Mouse (Mus musculus) thymus, adult 2 months (tissue): ENCODE measurements at regions not wholly inside any gene's neighbourhood (a gene's known extent, or its start where the extent isn't known, plus 50 kb on each side); places are given as distances from the start of the nearest gene placed in this dataset.

Experiments used
- CTCF ChIP-seq: fragments of 200-500 bp; IDR thresholded peaks from 2 replicates; pipeline ENCODE4 v1.5.1; 2012; ENCODE audit warnings: mild to moderate bottlenecking, control low read depth, low read length, moderate library complexity, borderline replicate concordance; ENCODE audit not compliant: control insufficient read depth, poor library complexity, insufficient read depth; ENCODE audit errors: extremely low read depth
- POLR2A ChIP-seq: fragments of 200-500 bp; IDR thresholded peaks from 2 replicates; pipeline ENCODE4 v1.6.1; 2012; ENCODE audit warnings: mild to moderate bottlenecking, low read length, control low read depth, moderate library complexity; ENCODE audit not compliant: control insufficient read depth, poor library complexity, insufficient read depth; ENCODE audit errors: extremely low read depth

- TF ChIP-seq CTCF (no peak), POLR2A (no peak)
These were observed 506.7 kb upstream of the Mgmt start for GRCm38 (mm10) chr7:136387736-136388135.
